Mouse (Mus musculus) megakaryocyte-erythroid progenitor cell, adult 5-6 weeks (primary cell): ENCODE measurements around the gene Slc27a4. TPM values are rescaled to one million over a fixed set of nuclear protein-coding genes. Genes with fewer than 3 reads are reported as not detected.
"Not testable (repeated sequence)": the region's sequence is repeated elsewhere in the genome, so short reads cannot be mapped to it uniquely, and the experiment has no call there.

Experiments
- ATAC-seq: replicated peaks from 2 replicates; pipeline ENCODE4 v1.8.0; 2016; ENCODE audit warnings: mild to moderate bottlenecking, inconsistent platforms; ENCODE audit not compliant: severe bottlenecking, poor library complexity, low FRiP score, low TSS enrichment
- total RNA-seq, 2 experiments: library from RNA; stranded (forward) in 1 of 2; stranded (reverse) in 1 of 2; fragments of 200-1000, 215-1000 nt in 1 of 2; fragments of >200 nt in 1 of 2; fragmentation: Nextera tagmentation in 1 of 2; gene quantifications; 2 replicates each; pipeline ENCODE4 v1.2.3; 2014 to 2017

The Slc27a4 gene
- 3.6 and 5.5 TPM in 2 replicates for total RNA-seq (2014; fragmentation: Nextera tagmentation)
- total RNA-seq (2017) = 2.1 and 3.3 TPM in 2 replicates

DNA sequence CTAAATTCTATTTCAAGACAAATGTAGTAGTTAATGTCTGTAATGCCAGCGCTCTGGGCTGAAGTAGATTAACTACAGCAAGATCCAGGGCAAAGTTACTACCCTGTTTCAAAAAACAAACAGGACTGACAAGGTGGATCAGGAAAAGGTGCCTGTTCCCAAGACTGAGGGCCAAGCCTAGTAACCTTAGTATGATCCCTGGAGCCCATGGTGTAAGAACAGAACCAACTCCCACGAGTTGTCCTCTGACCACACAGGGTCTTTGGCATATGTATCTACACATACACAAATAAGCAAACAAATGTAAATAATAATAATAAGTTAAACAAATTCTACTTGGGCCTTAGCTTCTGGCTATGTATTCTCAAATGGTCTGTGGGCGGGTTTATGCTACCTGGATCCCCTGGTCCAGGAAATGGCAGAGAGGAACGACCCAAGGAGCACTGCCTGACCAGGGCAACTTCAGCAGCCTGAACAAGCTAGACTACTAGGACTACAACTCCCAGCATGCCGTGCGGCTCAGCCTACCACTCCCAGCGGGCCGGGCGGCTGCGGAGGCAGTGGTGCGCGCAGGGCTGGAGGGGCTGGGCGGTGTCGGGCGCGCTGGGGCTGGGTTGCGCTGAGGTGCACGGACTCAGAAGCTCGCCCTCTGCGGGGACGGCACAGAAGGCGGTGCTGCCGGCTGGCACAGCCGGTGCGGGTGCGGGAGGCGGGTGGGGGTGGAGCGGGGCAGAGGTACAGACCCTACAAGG is at the start of gene Slc27a4:
Slc27a4 (plus strand) TSS at position 560 of the 752 bp plus-strand sequence.
- ATAC-seq = peak; percentile 96

DNA sequence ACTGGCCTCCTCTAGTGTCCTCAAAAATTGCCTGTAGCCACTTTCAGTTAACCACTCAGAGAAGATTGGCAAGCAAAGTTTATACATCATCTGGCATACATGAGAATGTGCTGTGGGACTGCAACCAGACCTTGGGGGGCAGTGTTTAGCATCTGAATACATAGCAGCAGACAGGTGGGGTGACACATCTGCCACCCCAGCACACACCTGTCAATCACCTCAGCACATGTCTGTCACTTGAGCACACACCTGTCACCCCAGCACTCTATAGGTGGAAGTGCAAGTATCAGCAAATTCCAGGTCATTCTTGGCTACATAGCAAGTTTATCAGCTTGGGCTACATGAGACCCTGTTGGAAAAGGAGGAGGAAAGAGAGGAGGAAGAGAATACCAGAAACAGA is 46.7 kb upstream of the Slc27a4 start:
- no peak for ATAC-seq

DNA sequence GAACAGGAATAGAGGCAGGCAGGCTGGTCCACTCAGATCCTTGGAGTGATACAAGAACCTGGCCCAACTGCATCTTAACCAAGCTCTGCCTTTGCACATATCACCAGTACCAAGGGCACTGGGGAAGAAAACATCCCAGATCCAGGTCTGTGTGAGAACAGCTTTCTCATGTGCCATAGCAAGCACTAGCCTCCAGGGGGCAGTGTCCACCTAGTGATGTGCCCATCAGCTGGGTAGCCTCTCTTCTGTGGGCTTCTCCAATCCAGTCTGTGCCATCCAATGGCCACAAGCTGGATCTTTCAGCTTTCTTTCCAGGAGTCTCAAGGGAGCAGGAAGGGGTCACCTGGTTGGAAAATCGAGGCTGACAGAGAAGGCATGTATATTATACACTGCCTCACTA is 37.6 kb upstream of the Slc27a4 start:
- peak; percentile 83 for ATAC-seq

DNA sequence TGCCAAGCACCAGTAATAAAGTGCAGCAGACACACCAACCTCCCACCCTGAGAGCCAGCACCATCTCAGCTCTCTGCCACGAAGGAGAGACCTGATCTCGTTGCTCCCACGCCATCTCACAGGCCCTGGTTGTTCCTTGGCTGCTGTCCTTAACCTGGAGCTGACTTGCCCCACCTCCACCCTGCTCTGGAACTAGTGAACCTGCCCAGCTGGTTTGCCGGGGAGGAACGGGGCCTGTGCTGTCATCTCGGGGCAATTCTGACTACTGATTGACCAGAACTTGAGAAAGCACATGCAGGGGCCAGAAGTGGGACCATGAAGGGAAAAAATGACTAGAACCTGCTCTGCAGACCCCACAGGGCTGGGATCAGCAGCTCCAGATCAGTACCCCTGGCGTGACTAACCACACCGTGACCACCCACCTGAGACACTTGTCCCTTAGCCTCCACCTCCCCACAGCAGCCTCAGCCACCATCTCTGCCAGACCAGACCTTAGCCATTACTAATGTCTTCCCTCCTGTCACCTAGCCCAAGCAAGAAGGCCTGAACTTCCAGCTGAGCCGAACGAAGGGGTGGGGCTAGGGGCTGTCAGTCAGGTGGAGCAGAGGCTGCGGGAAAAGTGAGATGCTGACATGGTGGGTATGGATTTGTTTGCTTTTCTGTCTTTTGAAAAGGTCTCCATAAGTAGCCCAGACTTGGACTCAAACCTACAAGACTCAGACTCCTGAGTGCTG is 34.3 kb upstream of the Slc27a4 start:
- ATAC-seq = no peak

DNA sequence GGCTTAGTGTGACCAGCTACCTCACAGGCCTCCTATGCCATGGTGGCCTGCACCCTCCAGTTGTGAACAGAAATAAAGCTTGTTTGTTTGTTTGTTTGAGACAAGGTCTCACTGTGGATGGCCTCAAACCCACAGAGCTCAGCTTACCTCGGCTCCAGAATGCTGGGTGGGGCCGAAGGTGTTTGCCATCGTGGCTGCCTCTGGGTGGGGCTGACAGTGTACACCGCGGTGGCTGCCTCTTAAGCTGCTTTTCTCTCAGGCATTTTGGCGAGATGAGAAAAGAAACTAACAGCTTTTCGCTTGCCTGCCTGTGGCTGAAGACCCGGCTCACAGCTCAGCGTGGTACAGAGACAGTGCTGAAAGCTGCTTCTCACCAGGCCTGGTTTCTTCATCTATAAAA is 33.5 kb upstream of the Slc27a4 start:
- ATAC-seq = no peak

DNA sequence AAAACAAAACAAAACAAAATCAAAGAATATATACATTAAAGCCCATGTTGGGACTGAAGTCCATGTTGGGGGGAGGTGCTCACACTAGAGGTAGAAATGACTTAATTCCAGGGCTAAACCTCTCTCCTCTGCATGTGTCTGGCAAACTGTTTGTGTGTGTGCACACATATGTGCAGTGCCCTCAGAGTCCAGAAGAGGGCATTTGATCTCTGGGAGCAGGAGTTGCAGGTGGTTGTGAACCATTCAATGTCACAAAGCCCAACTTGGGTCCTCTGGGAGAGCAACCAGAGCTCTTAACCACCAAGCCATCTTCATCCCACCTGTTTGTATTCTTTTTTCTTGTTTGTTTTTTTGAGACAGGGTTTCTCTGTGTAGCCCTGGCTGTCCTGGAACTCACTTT is 32.3 kb upstream of the Slc27a4 start:
- no peak for ATAC-seq

DNA sequence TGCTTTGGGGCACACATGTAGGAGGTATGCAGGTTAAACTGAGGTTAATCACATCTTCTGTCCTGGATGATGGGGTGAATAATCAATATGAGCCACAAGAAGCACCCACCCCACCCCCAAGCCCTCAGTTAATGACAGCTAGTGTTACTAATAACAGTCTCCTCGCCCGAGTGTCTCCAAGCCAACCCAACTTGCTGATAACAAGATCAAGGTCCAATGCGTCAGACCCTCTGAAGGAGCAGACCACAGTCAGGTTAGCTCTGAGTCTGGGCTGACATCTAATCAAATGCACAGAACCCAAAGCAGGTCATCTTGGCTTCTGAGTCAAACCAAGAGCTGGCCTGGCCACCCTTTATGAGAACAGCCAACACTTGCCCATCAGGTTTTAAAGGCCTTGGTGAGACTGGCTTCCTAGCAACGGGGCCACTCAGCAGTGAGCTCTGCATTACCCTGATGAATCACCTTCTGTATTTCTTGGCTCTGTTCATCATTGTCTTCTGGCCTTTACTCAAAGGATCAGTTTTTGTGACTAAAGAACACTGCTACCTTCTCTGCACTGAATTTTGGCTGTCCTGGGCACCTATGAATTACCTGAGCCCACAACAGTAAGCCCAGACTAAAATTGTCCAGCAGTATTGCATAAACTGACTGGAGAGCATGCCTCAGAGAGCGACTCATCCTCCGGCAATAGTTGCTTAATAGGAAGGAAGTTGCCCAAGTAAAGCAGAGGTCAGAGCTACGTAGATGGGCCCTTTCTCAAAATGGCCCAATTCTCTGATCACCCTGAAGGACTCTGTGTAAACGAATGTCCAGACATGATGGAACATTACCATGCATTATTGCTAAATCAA is 30.6 kb upstream of the Slc27a4 start:
- no peak for ATAC-seq

DNA sequence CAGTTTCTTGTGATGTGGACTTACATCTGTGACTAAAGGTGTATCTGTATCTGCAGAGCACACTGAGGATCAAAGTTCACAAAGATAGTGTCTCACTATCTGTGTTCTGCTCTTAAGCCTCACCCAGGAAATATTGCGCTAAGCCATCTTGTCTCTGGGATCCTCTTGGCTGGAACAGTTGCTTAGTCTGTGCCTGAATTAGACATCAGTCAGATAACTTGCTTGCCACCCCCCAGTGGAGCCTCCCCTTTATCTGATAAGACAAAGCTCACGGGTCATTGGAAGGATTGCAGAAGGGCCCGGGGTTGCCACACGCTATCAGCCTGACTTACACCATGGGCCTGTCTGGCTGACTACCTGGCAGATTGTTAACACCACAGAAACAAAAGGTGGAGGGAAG is 29.1 kb upstream of the Slc27a4 start:
- peak; percentile 30; the same call in 1 of the 2 replicates for ATAC-seq

DNA sequence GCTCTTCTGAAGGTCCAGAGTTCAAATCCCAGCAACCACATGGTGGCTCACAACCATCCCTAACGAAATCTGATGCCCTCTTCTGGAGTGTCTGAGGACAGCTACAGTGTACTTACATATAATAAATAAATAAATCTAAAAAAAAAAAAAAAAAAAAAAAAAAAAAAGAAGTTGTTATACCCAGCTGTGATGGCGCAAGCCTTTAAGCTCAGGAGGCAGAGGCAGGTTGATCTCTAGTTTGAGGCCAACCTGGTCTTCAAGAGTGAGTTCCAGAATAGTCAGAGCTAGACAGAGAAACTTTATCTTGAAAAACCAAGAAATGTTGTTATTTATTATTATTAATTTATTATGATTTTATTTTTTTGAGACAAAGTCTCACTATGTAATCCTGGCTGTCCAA is 21.2 kb upstream of the Slc27a4 start:
- not testable (repeated sequence) for ATAC-seq

DNA sequence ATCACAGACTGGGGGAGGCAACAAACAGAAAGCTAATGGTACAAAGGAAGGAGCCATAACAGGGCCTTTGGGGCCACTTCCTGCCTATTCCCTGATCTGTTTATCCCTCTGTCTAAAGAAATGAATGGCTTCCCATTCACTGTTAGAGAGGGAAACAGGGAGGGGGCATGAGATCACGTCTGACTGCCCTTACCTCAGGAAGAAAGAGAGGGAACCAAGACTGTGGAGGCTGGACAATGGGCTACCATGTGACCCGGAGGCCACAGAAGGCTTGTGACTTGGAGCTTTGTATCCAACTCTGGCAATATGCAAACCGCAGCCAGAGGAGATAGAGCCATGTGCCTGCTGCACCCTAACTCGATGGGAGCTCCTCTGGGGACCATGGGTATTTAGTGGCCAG is 18.1 kb upstream of the Slc27a4 start:
- no peak for ATAC-seq

DNA sequence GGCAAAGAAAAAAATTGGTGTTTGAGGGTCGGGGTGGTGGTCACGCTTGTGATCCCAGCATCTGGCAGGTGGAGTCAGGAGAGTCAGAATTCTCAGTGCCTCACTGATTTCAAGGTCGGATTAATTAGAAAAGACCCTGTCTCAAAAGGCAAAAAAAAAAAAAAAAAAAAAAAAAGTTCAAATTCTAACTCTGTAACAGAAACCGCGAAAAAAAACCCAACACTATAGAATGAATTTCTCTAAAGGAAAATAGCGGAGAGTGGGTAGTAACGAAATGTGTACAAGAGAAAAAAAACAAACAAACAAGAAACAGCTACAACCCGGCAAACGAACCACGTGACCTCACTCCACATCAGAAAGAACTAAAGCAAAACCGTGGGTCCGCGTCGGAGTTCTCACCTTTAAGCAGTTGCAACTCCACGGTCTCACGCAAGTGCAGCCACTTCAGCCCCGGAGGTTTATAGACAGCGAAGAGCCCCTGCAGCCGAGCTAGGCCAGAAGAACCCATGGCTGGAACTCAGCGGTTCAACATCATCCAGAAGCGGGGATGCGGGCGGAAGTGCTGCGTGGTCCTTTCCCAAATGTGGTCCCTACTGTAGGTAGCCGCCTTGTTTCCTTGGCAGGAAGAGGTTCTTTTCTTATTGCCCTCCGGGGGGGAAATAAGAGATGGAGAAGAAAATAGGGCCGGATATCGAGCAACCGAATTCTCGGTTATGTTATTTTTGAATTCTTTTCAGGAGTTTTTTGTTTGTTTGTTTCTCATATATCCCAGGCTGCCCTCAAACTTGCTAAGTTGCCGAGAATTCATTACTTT is 15.1 kb upstream of the Slc27a4 start, which contains the start of gene Coq4:
Coq4 (plus strand) TSS at position 390 of the 814 bp plus-strand sequence.
- peak; percentile 75 for ATAC-seq

DNA sequence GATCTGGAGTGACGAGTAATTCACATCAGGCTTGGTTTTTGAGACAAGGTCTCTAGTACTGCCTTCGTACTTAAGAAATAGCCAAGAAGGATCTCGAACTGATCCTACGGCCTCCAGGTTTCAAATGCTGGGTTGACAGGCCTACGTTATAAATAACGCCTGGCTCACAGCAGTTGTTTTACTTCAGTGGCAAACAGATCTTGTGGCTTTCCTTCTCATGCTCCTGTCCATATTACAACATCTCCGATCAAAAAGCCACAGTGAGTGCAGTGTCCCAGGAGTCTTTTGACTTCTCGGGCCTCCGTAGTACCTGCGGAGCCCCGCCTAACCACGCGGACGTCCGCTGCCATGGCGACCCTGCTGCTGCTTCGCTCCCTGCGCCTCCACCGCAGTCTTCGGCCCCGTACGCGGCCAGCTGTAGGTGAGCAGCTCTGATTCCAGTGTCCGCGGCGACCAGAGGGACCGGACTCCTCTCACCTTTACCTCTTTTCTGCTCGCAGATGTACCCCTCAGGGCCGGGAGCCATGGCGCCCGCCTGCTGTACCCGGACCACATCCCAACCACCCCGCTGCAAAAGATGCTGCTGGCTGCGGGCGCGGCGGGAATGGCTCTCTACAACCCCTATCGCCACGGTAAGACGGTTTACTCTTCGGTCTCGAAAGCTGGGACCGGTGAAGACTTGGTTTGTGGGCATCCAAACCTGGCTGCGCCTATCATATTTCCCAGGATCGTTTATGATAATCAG is 14.3 kb upstream of the Slc27a4 start, which contains the start of gene Trub2:
Trub2 (minus strand) TSS at position 566 of the 745 bp plus-strand sequence.
- ATAC-seq = peak; percentile 84

DNA sequence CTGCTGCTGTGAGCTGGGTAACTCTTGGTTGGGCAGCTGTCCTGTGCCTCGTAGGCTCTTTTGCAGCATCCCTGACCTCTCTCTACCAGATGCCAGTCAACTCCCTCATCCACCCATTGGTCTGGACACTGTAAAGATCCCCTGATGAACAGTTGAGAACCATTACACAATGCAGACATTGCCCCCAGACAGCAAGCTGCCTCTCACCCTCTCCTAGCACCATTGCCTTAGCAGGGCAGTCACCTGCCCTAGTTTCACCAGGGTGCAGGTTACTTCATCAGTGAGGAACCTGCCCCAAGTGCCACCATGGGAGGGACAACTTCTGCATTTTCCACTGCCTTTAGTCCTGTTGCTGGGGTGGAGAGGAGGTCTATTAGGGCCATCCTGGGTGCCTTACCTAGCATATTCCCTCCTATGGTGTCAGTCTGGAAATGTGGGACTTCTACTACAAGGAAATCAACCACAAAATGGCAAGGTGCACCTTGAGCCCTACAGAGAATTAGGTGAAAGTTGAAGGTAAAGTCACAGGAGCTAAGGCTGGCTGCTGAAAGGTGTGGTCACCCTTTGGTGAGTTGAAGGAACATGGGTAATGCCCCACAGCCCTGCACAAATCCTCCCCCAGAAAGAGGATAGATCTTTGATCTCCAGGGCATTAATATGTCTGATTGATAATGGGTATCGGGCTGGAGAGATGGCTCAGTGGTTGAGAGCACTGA is 9.5 kb upstream of the Slc27a4 start:
- ATAC-seq = no peak

DNA sequence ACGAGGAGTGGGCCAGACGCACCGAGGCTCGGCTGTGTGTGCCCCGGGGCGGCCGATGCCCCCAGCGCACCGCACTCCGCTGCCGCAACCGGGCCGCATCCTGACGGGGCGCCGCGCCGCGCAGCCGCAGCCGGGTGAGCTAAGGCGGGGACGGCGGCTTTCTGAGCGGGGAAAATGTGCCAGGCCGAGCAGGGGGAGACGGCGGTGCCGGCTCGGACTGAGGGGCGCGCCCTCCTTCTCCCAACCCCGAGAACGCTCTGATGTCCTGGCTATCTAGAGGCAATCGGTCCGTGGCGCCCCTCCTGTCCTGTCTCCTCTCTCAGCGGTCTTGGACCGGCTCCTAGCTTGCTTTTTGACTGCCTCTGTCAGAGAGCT is 380 bp downstream of the Slc27a4 start:
- ATAC-seq = no peak; the same call in 1 of the 2 replicates

DNA sequence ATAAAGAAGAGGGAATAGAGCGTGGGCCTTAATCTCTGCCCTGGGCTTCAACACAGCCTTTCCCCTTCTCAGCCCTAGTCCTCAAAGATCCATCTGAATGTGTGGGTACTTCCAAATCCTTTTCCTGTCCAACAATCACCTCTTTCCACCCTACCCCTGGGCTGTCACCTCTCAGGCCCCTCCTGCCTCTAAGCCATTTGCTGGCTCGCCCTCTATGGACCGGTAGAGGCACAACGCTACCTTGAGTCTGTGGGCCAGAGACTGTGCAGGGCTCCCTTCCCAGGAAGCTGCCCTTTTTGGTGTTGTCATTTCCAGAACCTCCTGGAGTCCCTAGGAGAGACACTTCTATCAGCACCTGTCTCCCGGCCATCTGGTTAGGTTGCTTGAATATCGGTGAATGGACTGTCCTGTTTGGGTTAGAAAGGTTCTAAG is 982 bp downstream of the Slc27a4 start:
- ATAC-seq = peak; percentile 76; the same call in 1 of the 2 replicates

DNA sequence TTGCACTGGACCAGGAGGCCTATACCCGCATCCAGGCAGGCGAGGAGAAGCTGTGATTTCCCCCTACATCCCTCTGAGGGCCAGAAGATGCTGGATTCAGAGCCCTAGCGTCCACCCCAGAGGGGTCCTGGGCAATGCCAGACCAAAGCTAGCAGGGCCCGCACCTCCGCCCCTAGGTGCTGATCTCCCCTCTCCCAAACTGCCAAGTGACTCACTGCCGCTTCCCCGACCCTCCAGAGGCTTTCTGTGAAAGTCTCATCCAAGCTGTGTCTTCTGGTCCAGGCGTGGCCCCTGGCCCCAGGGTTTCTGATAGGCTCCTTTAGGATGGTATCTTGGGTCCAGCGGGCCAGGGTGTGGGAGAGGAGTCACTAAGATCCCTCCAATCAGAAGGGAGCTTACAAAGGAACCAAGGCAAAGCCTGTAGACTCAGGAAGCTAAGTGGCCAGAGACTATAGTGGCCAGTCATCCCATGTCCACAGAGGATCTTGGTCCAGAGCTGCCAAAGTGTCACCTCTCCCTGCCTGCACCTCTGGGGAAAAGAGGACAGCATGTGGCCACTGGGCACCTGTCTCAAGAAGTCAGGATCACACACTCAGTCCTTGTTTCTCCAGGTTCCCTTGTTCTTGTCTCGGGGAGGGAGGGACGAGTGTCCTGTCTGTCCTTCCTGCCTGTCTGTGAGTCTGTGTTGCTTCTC is 13.4 kb downstream of the Slc27a4 start:
- no peak for ATAC-seq
